Mouse (Mus musculus) spleen, adult 18-20 months (tissue): ENCODE measurements around the gene Fam222b.
"Not testable (repeated sequence)": the region's sequence is repeated elsewhere in the genome, so short reads cannot be mapped to it uniquely, and the experiment has no call there.

Source experiments
- DNase-seq, 2 experiments: peaks; one replicate each; pipeline ENCODE4 v3.0.0; 2022; ENCODE audit warnings: mixed read lengths in 2 of 2

Fam222b gene

DNA sequence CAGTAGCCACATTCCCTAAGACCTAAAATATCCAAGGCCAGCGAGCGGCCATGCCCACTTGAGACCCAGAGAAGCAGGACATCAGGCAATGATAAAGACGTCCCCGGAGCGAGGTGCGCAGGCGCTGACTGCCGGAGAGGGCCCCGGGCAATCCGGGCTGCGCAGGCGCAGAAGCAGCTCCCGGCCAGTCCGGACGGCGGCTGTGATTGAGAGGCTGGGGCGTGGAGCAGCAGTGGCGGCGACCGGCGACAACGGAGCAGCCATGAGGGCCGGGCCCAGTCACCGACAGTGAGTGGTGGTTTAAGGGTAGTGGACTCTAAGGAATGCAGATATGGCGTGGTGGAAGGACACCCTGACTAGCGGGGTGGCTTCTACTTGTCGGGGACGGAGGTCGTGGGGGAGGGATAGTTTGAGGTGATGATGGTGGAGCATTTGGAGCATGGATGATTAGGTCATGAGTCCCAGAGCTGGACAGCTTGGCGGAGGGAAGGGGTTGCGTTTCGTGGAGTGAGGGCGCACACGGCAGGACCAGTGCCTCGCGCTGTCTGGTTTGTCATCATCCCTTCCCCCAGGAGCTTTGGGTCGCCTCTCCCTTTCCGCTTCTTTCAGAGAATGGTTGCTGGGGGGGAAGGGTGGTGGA lies at the start of gene Fam222b:
Gene Fam222b (plus strand): TSS at position 157 of the 640 bp plus-strand sequence.
- DNase-seq, result peak; percentile 85 to 87

GRCm38 (mm10) chr11:78044758-78045251 lies 49.7 kb upstream of the Fam222b start:
- peak; percentile 24 to 25 for DNase-seq

DNA sequence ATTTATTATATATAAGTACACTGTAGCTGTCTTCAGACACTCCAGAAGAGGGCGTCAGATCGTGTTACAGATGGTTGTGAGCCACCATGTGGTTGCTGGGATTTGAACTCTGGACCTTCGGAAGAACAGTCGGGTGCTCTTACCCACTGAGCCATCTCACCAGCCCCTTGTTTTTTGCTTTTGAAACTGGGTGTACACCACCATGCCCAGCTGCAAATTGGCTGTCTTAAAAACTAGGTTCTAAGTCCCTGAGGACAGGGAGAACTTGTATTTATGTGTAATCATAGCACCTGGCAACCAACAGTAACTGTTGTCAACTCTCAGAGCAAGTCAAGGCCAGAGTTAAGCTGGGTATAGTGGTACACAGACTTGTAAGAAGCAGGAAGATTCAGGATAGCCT lies 45.8 kb upstream of the Fam222b start:
- not testable (repeated sequence) for DNase-seq

GRCm38 (mm10) chr11:78053078-78053477 lies 41.4 kb upstream of the Fam222b start:
- no peak for DNase-seq

DNA sequence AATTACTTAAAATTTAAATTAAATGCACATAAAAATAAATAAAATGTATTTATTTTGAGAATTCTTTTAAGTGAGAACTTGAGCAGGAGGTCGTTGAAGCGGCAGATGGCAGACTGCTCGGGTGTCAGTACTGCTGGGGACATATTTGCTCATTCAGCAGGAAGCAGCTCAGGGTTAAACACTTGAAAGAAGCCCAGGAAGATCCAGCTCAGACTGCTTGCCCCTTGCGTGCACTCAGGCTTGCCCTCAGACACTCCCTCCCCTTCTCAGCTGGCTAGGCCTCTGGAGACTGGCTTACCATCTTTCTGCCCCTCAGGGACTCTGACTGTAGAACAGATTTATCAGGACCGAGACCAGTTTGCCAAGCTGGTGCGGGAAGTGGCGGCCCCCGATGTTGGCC lies 37.5 kb upstream of the Fam222b start:
- no peak for DNase-seq

GRCm38 (mm10) chr11:78059833-78060757 lies 34.4 kb upstream of the Fam222b start:
- peak; percentile 32 to 55 for DNase-seq

DNA sequence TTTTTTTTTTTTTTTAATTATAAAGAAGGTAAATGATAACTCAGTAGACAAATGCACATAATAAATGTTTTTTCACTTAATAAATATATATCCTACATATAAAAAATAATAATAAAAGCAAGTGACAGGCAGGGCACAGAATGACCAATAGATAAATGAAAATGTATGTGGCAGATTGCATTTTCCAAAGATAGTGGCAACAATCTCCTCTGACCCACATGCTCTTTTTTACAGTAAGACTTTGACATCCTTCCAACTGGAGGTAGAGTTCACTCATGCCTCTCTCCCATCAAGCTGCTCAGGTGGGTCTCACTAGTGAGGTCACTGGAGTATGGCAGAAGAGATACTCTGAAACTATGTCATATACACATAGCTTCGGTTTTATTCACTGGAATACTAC lies 31.9 kb upstream of the Fam222b start:
- no peak for DNase-seq

DNA sequence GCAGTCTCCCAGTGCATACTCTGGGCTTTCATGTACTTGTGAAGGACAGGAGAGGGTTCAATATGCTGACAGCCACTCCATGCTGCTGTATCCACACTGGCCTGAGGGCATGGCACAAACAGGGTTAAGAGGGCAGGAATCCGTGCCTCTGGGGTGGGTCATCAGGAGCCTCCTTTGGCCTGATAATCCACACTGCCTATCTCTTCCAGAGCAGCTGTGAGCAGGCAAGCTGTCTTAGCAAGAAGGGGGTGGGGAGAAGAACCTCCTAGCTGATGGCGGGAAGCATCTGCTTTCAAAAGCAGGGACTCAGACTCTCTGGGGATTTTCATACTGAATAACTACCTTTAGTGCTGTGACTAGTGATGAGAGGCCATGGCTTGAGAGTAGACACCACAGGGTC lies 28.6 kb upstream of the Fam222b start:
- no peak for DNase-seq

DNA sequence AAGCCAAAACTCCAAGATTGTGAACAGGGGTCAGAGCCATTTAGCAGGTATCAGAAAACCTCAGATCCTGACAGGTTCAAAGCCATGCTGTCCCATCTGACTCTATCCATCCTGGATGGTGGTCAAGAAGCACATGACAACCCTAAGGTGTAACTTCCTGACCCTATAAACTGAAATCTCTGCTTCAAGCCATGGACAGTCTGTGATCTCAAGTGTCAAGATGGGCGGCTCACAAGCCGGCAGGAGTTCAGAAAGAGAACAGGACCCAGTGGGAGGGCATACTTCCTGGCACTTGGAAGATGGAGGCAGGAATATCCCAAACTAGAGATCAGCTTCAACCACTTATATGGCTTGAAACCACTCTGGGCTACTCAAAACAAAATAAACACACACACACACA lies 27.8 kb upstream of the Fam222b start:
- DNase-seq, result no peak

DNA sequence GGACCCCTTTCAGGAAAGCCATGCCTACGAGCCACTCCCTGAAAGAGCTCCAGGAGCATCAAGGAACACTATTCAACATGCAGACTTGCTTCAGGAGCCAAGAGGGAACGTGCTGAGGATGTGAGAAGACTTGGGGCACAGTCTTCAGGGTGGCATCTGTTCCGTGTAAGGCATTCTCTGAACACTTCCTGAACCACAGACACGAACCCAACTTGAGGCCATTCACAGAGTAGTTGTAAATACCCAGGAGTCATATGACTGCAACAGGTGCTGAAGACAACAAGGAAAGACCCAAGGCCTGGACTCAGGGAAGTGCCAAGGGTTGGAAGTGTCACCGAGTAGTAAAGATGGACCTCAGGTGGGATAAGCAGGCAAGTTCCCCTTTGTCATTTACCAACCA lies 26.9 kb upstream of the Fam222b start:
- no peak for DNase-seq

GRCm38 (mm10) chr11:78069130-78069529 lies 25.3 kb upstream of the Fam222b start:
- no peak for DNase-seq

- DNase-seq, result no peak
Observed at GRCm38 (mm10) chr11:78069646-78070045, 24.8 kb upstream of the Fam222b start.

GRCm38 (mm10) chr11:78071938-78072337 lies 22.5 kb upstream of the Fam222b start:
- DNase-seq, result no peak

- DNase-seq, result no peak
Observed at GRCm38 (mm10) chr11:78072425-78073130, 21.9 kb upstream of the Fam222b start.

GRCm38 (mm10) chr11:78073577-78074276 lies 20.7 kb upstream of the Fam222b start:
- DNase-seq, result no peak

DNA sequence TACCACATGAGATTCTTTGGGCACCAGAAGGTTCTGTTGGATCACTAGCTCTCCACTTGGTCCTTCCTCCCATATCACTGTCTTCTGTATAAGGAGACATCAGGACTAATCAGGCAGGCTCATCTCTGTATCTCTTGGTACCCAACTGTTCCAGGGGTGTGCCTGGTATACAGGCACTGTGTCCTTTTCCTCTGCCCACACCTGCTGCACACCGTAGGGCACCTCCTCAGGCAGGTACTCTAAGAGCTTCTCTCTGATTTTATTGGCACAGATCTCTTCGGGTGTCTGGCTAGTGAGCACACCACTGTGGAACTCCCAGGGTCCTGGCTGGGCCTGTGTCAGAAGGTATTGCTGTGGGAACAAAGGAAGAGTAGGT lies 20.2 kb upstream of the Fam222b start:
- DNase-seq, result no peak

DNA sequence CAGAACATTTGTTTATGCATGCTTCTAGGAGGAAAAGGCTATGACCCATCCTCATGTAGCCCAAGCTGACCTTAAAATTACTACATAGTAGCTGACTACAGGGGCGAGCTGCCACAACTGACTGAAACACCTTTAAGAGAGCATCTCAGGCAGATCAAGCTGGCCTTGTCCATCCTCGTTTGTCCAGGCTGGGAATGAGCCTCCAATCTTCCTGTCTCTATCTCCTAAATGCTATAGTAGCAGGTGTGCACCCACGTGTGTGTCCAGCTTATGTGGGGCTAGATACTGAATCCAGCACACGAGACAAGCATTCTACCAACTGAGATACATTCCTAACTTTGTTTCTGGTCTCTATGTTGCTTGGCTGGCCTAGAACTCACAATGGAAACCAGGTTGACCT lies 19.8 kb upstream of the Fam222b start:
- DNase-seq, result no peak

GRCm38 (mm10) chr11:78079961-78080921 lies 14.2 kb upstream of the Fam222b start, which contains the start of gene Eral1:
Gene Eral1 (minus strand): TSS chr11:78080383.
- DNase-seq, result peak; percentile 60 to 70

DNA sequence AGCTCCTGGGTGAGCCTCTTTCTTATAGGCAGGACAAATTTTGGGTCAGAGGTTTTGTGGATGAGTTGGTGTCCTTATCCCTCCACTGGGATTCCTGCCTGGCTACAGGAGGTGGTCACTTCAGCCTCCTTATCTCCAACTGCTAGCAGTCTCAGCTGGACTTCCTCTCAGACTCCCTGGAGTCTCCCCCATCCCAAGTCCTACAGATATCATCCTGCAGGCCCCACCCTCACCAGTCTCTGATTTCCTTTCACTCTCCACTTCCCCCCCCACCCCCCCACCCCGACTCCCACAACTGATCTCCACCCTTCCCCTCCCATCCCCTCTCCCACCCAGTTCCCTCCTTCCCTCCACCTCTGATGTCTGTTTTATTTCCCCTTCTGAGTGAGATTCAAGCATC lies 10.9 kb upstream of the Fam222b start:
- DNase-seq, result no peak

- no peak for DNase-seq
Observed at GRCm38 (mm10) chr11:78086925-78087479, 7.5 kb upstream of the Fam222b start.

GRCm38 (mm10) chr11:78087756-78088281 lies 6.6 kb upstream of the Fam222b start:
- DNase-seq, result no peak
